In the genomic region with DNA sequence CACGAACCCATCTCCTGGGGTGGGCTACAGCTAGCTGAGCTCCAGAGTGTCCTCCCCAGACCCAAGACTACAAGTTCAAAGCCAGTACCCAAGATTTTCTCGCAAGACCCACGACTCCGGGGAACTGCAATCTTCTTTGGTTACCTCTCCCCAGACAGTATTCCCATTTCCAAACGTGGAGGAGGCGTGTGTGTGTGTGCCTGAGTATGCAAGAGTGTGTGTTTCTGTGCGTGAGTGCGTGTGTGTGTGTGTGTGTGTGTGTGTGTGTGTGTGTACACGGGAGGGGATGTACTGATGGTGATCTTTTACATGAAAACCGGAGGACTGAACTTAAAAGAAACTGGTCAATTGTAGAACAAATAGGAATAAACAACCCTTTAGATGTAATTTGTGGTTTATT, we compare ENCODE assay signal across 8 mouse cellular contexts. TPM values are rescaled to one million over a fixed set of nuclear protein-coding genes. Genes with fewer than 3 reads are reported as not detected.
DNase-seq lines count a peak whose midpoint lies in the region; ATAC-seq and TF ChIP-seq lines count a peak whose summit lies in the region.

No protein-coding gene starts in this region.

- H3K9me3 ChIP-seq in E14TG2a.4 (ENCODE audit: low read length), result no peaks in the 10 kb centered on the region
- no peaks in the 10 kb centered on the region for H3K9me3 ChIP-seq in forebrain, embryonic 12.5 days
- H3K9me3 ChIP-seq in limb, embryonic 15.5 days, result no peaks in the 10 kb centered on the region

- H3K4me1 ChIP-seq in E14TG2a.4 (replicated peaks; ENCODE audit: low read depth, low read length), result peaks cover 49% of the 10 kb centered on the region
- peaks cover 39% of the 10 kb centered on the region for H3K4me1 ChIP-seq in forebrain, embryonic 12.5 days
- H3K4me1 ChIP-seq in limb, embryonic 15.5 days, result peaks cover 23% of the 10 kb centered on the region

- peak overlapping the region; percentile 75 for H3K4me3 ChIP-seq in E14TG2a.4 (replicated peaks; ENCODE audit: low read length)
- peak overlapping the region; percentile 66 for H3K4me3 ChIP-seq in forebrain, embryonic 12.5 days (replicated peaks)
- peak overlapping the region; percentile 36 for H3K4me3 ChIP-seq in limb, embryonic 15.5 days

- ATAC-seq in forebrain, embryonic 12.5 days (ENCODE audit: low FRiP score), result no peak
- ATAC-seq in limb, embryonic 15.5 days (ENCODE audit: insufficient number of reproducible peaks, low FRiP score, low TSS enrichment, low read depth), result no peak

- H3K27ac ChIP-seq in forebrain, embryonic 12.5 days, result no peak overlapping the region
- no peak overlapping the region for H3K27ac ChIP-seq in limb, embryonic 15.5 days

- H3K36me3 ChIP-seq in E14TG2a.4 (ENCODE audit: insufficient read depth, low read length), result no peaks in the 10 kb centered on the region
- no peaks in the 10 kb centered on the region for H3K36me3 ChIP-seq in forebrain, embryonic 12.5 days (replicated peaks)
- H3K36me3 ChIP-seq in limb, embryonic 15.5 days, result no peaks in the 10 kb centered on the region

- WGBS in forebrain, embryonic 12.5 days, result 5% methylated on average over 10 of the region's 10 CpGs
- 5% methylated on average over 10 of the region's 10 CpGs for WGBS in limb, embryonic 15.5 days

- peak overlapping the region; percentile 91 for H3K4me2 ChIP-seq in forebrain, embryonic 12.5 days
- 0 out of 2 replicates have a peak overlapping the region, but pooled peaks have one; percentile 60 for H3K4me2 ChIP-seq in limb, embryonic 15.5 days

- H3K27me3 ChIP-seq in E14TG2a.4 (ENCODE audit: insufficient read depth, low read length), result peaks cover 66% of the 10 kb centered on the region
- peaks cover 83% of the 10 kb centered on the region for H3K27me3 ChIP-seq in forebrain, embryonic 12.5 days
- H3K27me3 ChIP-seq in limb, embryonic 15.5 days, result peaks cover 78% of the 10 kb centered on the region

- TF ChIP-seq CTCF in E14TG2a.4 (conservative IDR thresholded peaks at IDR 0.05; ENCODE audit: low read length), result no peak

- peak overlapping the region; percentile 36 for H3K9ac ChIP-seq in forebrain, embryonic 12.5 days
- no peak overlapping the region for H3K9ac ChIP-seq in limb, embryonic 15.5 days

- DNase-seq in cerebellum, adult 9-11 months, result peak; percentile 24
- no peak for DNase-seq in cerebellum, postnatal 36 days
- no peak for DNase-seq in adrenal gland, postnatal 36 days
- no peak for DNase-seq in urinary bladder, postnatal 36 days (ENCODE audit: low spot score in 2 of 2)
- DNase-seq in kidney, postnatal 14 days, result no peak

RNA-seq across cellular contexts. Expression of a gene that starts 0.4 kb away (rescaled TPM):
- polyA plus RNA-seq in forebrain, embryonic 12.5 days (2016; fragmentation: Nextera tagmentation; extraction: Ambion mirVana), result 3.6 and 4.3 TPM in 2 replicates
- polyA plus RNA-seq in limb, embryonic 15.5 days (2015; fragmentation: Nextera tagmentation; extraction: Ambion mirVana), result 0.13 and 0.15 TPM in 2 replicates
- 1 to 10 TPM in 1 of 2 experiments, under 1 TPM in 1; 0.70 to 1.3 TPM for total RNA-seq in adrenal gland, postnatal 36 days (2021)

RNA-seq across cellular contexts. Expression of a gene that starts 16.5 kb away (rescaled TPM):
- polyA plus RNA-seq in forebrain, embryonic 12.5 days (2016; fragmentation: Nextera tagmentation; extraction: Ambion mirVana), result 0.33 and 0.36 TPM in 2 replicates
- not detected in 2 replicates for polyA plus RNA-seq in limb, embryonic 15.5 days (2015; fragmentation: Nextera tagmentation; extraction: Ambion mirVana)
- total RNA-seq in adrenal gland, postnatal 36 days (2021), result not detected
